Mouse (Mus musculus): ENCODE data around the gene Utp4.

DNA sequence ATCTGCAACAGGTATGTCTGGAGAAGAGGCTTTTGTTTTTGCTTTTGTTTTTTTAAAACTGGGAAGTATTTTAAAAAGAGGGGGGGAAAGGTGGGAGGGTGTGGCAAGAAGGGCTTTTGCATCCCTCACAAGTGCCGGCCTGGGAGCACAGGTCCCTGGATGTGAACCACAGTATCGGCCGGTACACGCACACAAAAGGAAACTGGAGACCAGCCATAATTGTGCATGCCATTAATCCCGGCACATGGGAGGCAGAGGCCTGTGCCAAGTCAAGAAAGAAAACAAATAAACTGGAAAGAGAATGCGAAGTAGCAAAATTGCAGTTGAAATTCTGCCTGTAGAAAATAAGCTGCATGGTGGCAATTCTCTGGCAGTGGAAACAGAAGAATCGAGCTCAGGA lies 14.9 kb downstream of the Utp4 start:
- TF ChIP-seq CTCF (IDR thresholded peaks at IDR 0.05; ENCODE audit: low read depth) (no peak), EP300 (IDR thresholded peaks at IDR 0.05; ENCODE audit: low read depth) (no peak)
